Mouse (Mus musculus) megakaryocyte, embryonic 14.5 days (primary cell): ENCODE measurements at regions not wholly inside any gene's neighbourhood (a gene's known extent, or its start where the extent isn't known, plus 50 kb on each side); places are given as distances from the start of the nearest gene placed in this dataset.

Experiments
- FLI1 ChIP-seq: IDR thresholded peaks from 2 replicates; pipeline ENCODE4 v1.6.1; 2012; ENCODE audit warnings: low read length, inconsistent platforms, mixed read lengths
- GATA1 ChIP-seq: IDR thresholded peaks from 3 replicates; pipeline ENCODE4 v1.6.1; 2012; ENCODE audit warnings: mixed read lengths, low read length, inconsistent platforms, borderline replicate concordance

- no peak for TF ChIP-seq GATA1
- no peak for TF ChIP-seq FLI1
Measured at GRCm38 (mm10) chr1:190599622-190600021, 311.9 kb downstream of the Rps6kc1 start.
